Mouse (Mus musculus) gastrocnemius, adult 8-10 months (tissue): Measurements from ENCODE around the gene Htra2. TPM values are rescaled to one million over a fixed set of nuclear protein-coding genes. Genes with fewer than 3 reads are reported as not detected.

Experiments used
- DNase-seq, 2 experiments: peaks; one replicate each; pipeline ENCODE4 v3.0.0; 2022; ENCODE audit warnings: low spot score in 2 of 2
- total RNA-seq, 4 experiments: library from RNA; stranded (reverse); gene quantifications; 2 replicates each; pipeline ENCODE4 v1.2.4; 2022

Htra2 gene
- total RNA-seq, 4 experiments from 2014 or later, result 16.6 to 16.9 (median 16.7) TPM

- DNase-seq, result no peak
These were observed 15.5 kb upstream of the Htra2 start for GRCm38 (mm10) chr6:83070311-83071219.

- DNase-seq, result no peak
These were observed 15.0 kb upstream of the Htra2 start, which contains the start of gene Tlx2 for GRCm38 (mm10) chr6:83070247-83070310. TSS of gene Tlx2 (minus strand) at chr6:83070293.

DNA sequence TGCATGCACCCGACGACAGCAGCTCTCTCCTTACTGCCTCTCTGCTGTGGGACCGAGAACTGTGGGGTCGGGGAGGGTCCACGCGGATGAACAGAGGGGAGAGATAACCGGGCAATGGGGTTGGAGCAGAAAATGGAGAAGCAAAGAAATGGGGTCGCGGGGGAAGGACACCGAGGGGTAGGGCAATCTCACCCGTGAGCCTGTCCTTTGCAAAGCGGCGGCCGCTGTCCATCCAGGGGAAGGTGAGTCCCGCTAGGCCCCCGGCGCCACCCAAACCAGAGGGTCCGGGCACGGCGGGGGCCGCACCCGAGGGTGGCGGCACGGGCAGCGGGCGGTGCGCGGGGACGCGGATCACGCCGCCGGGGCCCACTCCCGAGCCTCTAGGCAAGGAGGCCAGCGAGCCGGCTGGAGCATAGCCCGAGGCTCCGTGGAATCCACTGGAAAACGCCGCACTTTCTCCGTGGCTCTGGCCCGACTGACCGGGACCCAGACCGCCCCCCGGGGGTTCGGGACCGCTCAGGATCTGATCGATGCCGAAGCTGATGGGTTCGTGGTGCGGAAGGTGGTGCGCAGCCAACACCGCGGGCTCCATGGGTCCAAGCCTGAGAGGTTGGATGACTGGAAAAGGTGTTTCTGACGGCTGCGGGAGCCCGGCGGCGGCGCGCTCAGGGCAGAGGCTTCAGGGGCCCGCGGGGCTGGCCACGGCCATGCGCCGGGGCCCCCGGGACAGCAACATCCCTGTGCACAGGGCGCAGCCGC, 14.6 kb upstream of the Htra2 start:
- DNase-seq, result no peak

- DNase-seq, result no peak
These were observed 13.8 kb upstream of the Htra2 start for GRCm38 (mm10) chr6:83068706-83069487.

GRCm38 (mm10) chr6:83068221-83068620, 13.1 kb upstream of the Htra2 start:
- no peak for DNase-seq

DNA sequence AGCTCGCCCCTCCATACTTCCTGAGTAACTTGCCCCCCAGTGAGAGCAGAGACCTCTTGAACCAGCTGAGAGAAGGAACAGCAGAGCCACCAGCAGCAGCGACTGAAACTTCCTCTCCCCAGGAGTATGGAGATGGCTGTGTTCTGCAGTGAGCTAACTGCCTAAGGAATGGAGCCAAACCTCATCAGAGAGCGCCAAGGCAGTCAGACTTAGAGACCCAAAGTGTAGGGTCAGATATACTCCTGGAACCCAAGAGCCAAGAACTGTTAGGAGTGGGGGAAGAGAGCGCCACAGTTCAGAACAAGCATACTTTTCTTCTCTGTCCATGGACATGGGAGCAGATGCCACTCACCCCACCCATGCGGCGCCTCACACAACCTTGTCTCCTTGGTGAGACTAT, 11.4 kb upstream of the Htra2 start:
- DNase-seq, result no peak

DNA sequence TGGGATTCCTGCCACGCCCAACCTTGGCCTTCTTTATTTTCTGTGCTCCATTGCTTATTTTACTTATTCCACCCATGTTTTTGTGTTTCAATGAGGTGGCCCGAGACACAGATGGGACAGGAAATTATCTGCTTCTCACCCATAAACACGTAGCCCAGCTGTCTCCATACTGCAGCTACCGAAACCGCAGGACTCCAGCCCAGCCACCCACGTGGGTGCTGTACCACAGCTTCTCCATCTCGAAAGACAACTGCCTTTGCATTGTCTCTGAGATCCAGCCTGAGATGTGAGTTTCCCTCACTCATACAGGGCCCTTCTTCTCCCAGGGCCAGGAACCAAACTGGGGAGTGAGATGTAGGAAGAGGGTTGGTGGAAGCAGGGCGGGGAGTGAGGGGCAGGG, 10.9 kb upstream of the Htra2 start:
- DNase-seq, result no peak

GRCm38 (mm10) chr6:83058725-83059124, 3.7 kb upstream of the Htra2 start:
- DNase-seq, result no peak

DNA sequence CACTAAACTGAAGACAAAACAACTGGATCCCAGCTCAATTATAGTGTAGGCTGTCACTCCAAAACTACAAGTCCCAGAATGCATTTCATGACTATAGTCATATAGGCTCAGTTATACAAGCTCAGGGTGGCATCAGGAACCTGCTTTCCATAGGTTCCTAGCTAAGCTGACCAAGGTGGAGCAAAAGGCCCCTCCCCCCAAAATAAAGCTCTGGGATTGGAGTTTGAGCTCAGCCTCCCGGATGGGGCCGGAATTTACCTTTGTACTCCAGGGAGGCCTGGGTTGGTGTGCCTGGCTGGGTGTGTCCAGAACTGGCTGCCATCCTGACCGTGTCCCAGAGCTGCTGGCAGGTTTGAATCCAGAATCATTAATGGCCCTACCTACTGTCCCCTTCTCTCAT, 2.7 kb upstream of the Htra2 start, which contains the start of gene Dqx1:
Gene Dqx1, plus strand, starts transcription at position 55 of the 400 bp plus-strand sequence.
- DNase-seq, result no peak

DNA sequence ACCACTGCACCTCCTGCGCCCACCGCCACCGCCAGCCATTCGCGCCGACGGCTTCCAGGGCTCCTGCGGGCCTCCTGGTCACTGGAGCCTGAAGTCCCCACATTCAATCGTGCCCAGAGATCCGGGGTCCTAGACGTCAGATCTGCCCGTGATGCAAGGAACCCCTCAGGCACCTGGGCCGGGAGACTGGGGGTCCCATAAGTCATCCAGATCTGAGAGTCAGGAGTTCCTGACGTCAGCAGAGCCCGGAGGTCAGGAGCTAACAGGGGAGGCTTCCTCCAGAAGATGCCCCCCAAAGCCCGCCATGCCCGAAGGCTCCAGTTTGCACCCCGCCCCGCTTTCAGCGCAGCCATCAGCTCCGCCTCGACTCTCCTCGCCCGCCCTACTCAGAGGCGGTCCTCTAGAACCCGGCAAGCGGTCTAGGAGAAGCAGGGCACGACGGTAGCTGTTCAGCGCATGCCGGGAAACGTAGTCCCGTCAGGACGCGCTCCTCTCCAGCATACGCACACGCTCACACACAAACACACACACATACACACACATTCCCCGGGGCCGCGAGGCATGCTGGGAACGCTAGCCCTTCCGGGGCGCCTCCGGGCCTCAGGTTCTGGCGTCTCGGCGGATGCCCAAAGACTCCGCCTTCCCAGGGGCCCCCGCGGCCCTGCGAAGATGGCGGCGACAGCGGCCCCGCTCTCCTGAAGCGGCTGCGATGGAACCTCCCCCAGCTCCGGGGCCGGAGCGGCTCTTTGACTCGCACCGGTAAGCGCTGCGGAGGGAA, 810 bp downstream of the Htra2 start, which contains the start of gene Aup1:
Gene Aup1, plus strand, starts transcription at position 448 of the 778 bp plus-strand sequence.
- DNase-seq, result peak; percentile 93 to 97

DNA sequence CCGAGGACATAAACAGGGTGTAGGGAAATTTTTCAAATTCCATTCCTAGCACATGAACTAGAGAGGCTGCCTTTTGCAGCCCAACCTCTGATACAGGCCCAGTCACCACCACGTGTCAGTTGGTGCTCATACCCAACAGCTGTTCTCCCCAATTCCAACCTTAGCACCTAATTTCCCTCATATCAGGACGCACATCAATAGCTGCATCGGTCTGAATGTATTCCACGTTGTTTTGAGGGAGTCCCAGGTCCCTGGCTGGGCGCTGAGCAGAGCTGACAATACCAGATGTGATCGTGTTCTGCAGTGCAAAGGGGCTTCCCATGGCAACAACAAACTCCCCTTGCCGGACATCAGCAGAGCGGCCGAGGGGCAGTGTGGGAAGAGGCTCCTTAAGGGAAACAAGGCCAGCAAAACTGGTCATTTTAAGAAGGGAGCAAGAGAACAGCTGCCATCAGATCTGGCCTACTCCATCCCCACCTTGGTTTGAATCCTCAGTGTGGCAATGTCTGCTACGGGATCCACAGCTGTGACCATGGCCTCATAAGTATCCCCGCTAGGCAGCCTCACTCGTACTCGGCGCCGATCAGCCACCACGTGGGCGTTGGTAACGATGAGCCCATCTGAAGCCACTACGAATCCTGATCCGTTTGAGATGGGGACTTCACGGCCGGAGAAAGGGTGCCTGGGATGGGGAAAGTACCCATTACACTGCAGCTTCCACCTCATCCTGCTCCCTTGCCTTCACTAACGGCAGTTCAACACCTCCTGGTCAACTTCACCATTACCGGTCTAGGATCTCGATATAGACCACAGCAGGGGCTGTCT, 1.7 kb downstream of the Htra2 start:
- no peak for DNase-seq

GRCm38 (mm10) chr6:83049367-83049766, 5.7 kb downstream of the Htra2 start:
- DNase-seq, result no peak

- no peak for DNase-seq
These were observed 10.3 kb downstream of the Htra2 start for GRCm38 (mm10) chr6:83044742-83045141.

GRCm38 (mm10) chr6:83043993-83044392, 11.1 kb downstream of the Htra2 start:
- DNase-seq, result no peak

- no peak for DNase-seq
These were observed 11.5 kb downstream of the Htra2 start for GRCm38 (mm10) chr6:83043561-83043960.

GRCm38 (mm10) chr6:83040601-83041000, 14.5 kb downstream of the Htra2 start:
- DNase-seq, result no peak

DNA sequence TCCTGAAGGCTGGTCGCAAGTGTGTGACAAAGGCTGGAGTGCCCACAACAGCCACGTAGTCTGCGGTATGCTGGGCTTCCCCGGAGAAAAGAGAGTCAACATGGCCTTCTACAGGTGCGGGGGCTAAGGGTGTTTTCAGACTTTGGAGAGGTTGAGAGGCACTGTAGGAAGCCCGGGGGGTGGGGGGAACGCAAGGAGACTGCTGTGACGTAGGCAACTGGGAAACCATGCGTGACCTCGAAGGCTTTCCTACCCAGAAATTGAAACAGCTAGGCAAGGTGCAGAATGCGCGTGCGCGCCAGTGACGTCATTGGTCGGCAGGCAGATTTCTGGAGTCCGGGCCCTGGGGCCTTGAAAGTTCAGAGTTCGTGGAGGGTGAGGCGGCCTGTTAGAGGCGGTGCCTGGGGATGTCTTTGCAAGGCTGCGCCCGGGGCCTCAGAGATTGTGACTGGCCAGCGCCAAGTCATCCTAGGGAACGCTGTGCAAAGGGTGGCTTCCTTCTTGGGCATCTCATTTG, 16.5 kb downstream of the Htra2 start:
- DNase-seq, result peak; percentile 88 to 89

- DNase-seq, result no peak
These were observed 17.9 kb downstream of the Htra2 start for GRCm38 (mm10) chr6:83037188-83037587.

DNA sequence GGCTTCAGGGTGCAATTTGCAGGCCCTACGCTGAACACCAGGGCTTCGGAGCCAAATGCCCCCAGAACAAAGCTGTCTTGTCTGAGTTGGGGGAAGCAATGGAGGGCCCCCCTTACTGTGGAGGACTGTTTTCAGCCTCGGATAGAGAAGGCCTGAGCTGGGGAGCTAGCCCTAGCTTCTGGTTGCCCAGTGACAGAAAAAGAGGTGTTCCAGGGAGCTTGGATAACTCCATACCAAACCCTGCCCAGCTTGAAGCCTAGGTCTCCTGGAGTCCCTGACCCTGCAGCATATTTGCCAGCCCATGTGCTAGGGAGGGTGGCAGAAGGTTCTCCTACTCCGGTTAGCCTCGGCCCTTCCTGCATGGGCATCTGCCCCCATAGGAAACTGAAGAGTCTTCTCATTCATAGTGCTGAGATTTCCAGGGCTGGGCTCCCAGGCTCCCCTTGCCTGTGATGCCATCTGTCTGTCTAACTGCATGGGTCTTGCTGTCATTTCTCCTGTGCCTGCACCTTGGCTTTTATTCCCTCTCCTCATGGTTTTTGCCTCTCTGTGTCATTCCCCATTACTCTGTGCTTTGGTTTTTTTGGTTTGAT, 20.5 kb downstream of the Htra2 start:
- DNase-seq, result no peak
